Mouse (Mus musculus): ENCODE measurements around the gene Irf6. TPM values are rescaled to one million over a fixed set of nuclear protein-coding genes. Genes with fewer than 3 reads are reported as not detected.

Gene Irf6
- polyA plus RNA-seq, 1 experiment from 2014 or later = 3.0 TPM

DNA sequence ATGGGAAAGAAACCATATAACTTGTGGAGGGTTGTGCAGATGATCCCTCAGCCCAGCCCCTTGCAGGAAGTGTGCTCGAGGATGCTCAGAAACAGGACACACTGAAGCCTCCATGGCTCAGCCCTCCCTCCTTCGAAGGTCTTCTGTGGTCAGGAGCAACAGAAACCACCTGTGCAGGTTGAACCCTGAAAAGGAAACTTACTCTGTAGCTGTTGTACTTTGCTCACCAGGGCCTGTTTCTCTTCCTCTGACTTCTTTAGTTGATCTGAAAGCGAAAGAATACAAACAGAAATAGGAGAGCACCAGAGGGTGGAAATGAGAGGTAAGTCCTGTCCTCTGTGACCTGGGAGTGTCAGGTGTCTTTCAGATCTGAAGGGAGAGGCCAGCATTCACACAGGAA lies 28.2 kb downstream of the Irf6 start:
- Histone ChIP-seq H3K27ac (ENCODE audit: low read depth, low read length) (no peak overlapping the region), H3K4me3 (ENCODE audit: low read depth, low read length) (no peak overlapping the region)
- WGBS = 90% methylated on average over 3 of the region's 3 CpGs

DNA sequence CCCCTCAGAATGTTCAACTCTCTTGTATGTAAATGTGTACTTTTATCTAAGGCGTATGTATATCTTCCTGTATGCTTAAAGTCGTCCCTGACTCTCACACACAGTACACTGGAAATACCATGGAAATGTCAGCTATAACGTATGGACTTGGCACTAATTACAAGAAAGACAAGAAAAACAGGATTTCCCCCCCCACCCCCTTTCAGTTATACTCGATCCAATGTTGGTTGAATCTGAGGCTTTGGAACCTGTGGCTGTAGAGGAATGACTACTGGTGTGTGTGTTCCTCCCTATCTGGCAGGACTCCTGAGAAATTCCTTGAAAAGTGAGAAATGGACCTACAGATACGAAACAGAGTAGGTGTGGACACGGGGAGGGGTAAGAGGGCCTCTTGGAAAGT lies 35.3 kb downstream of the Irf6 start:
- Histone ChIP-seq H3K4me2 (ENCODE audit: low read depth, low read length, severe bottlenecking) (no peak overlapping the region), H3K4me1 (replicated peaks; ENCODE audit: control insufficient read depth, insufficient read depth, low read length) (peaks cover 5% of the 10 kb centered on the region; the same call in 1 of the 2 replicates), H3K4me3 (ENCODE audit: low read depth, low read length) (no peak overlapping the region), H3K9ac (ENCODE audit: low read length) (no peak overlapping the region), H3K36me3 (ENCODE audit: control insufficient read depth, insufficient read depth, low read length) (no peaks in the 10 kb centered on the region), H3K27ac (ENCODE audit: low read depth, low read length) (no peak overlapping the region), H3K27me3 (ENCODE audit: control insufficient read depth, insufficient read depth, low read length) (no peaks in the 10 kb centered on the region), H3K9me3 (ENCODE audit: control insufficient read depth, low read length) (no peaks in the 10 kb centered on the region)
- ATAC-seq (replicated peaks; ENCODE audit: low FRiP score) (no peak), DNase-seq (ENCODE audit: low spot score) (no peak)
- 91% methylated on average over 6 of the region's 6 CpGs for WGBS

More for the DNA sequence above, 28.2 kb downstream of the Irf6 start:
- H3K4me1 ChIP-seq (replicated peaks; ENCODE audit: control insufficient read depth, insufficient read depth, low read length) = no peaks in the 10 kb centered on the region
- DNase-seq (ENCODE audit: low spot score) = no peak
- no peaks in the 10 kb centered on the region for H3K36me3 ChIP-seq (ENCODE audit: control insufficient read depth, insufficient read depth, low read length)
- H3K9ac ChIP-seq (ENCODE audit: low read length) = no peak overlapping the region
- ATAC-seq (replicated peaks; ENCODE audit: low FRiP score) = no peak
- no peaks in the 10 kb centered on the region for H3K9me3 ChIP-seq (ENCODE audit: control insufficient read depth, low read length)
- H3K4me2 ChIP-seq (ENCODE audit: low read depth, low read length, severe bottlenecking) = no peak overlapping the region
- no peaks in the 10 kb centered on the region for H3K27me3 ChIP-seq (ENCODE audit: control insufficient read depth, insufficient read depth, low read length)

- Histone ChIP-seq H3K4me3 (ENCODE audit: low read depth, low read length) (no peak overlapping the region), H3K4me2 (ENCODE audit: low read depth, low read length, severe bottlenecking) (no peak overlapping the region), H3K27me3 (ENCODE audit: control insufficient read depth, insufficient read depth, low read length) (no peaks in the 10 kb centered on the region), H3K27ac (ENCODE audit: low read depth, low read length) (no peak overlapping the region), H3K36me3 (ENCODE audit: control insufficient read depth, insufficient read depth, low read length) (no peaks in the 10 kb centered on the region), H3K9me3 (ENCODE audit: control insufficient read depth, low read length) (no peaks in the 10 kb centered on the region), H3K4me1 (replicated peaks; ENCODE audit: control insufficient read depth, insufficient read depth, low read length) (peaks cover 5% of the 10 kb centered on the region; the same call in 1 of the 2 replicates), H3K9ac (ENCODE audit: low read length) (no peak overlapping the region)
- ATAC-seq (replicated peaks; ENCODE audit: low FRiP score) (peak; percentile 88), DNase-seq (ENCODE audit: low spot score) (peak; percentile 60)
- WGBS = 33% methylated on average over 9 of the region's 9 CpGs
Observed at GRCm38 (mm10) chr1:193189151-193189621, 36.3 kb downstream of the Irf6 start.

DNA sequence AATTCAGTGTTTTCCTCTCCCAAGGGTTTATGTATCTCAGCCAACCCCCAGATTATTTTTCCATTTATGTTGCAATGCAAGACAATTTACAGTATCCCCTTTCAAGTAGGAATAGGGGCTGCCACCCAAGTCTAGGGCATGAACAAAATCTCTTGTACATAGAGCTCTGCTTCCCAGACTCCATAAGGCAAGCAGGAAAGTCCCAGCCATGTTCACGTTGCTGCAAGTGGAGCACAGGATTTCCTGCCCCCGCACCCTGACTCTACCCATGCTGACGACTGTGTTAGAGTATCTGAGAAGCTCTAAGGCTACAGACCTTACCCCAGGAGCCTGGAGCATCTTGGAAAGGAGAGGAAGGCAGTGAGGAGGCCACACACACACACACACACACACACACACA lies 36.9 kb downstream of the Irf6 start:
- H3K4me1 ChIP-seq (replicated peaks; ENCODE audit: control insufficient read depth, insufficient read depth, low read length) = peaks cover 5% of the 10 kb centered on the region; the same call in 1 of the 2 replicates
- no peak overlapping the region for H3K4me2 ChIP-seq (ENCODE audit: low read depth, low read length, severe bottlenecking)
- H3K9ac ChIP-seq (ENCODE audit: low read length) = no peak overlapping the region
- ATAC-seq (replicated peaks; ENCODE audit: low FRiP score) = no peak
- H3K4me3 ChIP-seq (ENCODE audit: low read depth, low read length) = no peak overlapping the region
- WGBS = 68% methylated on average over 3 of the region's 3 CpGs
- H3K27me3 ChIP-seq (ENCODE audit: control insufficient read depth, insufficient read depth, low read length) = no peaks in the 10 kb centered on the region
- H3K27ac ChIP-seq (ENCODE audit: low read depth, low read length) = no peak overlapping the region
- no peak for DNase-seq (ENCODE audit: low spot score)
- H3K9me3 ChIP-seq (ENCODE audit: control insufficient read depth, low read length) = no peaks in the 10 kb centered on the region
- H3K36me3 ChIP-seq (ENCODE audit: control insufficient read depth, insufficient read depth, low read length) = no peaks in the 10 kb centered on the region

GRCm38 (mm10) chr1:193191675-193192283 lies 38.9 kb downstream of the Irf6 start:
- Histone ChIP-seq H3K4me1 (replicated peaks; ENCODE audit: control insufficient read depth, insufficient read depth, low read length) (peaks cover 5% of the 10 kb centered on the region; the same call in 1 of the 2 replicates), H3K36me3 (ENCODE audit: control insufficient read depth, insufficient read depth, low read length) (no peaks in the 10 kb centered on the region), H3K4me2 (ENCODE audit: low read depth, low read length, severe bottlenecking) (no peak overlapping the region), H3K9me3 (ENCODE audit: control insufficient read depth, low read length) (no peaks in the 10 kb centered on the region), H3K27ac (ENCODE audit: low read depth, low read length) (no peak overlapping the region), H3K4me3 (ENCODE audit: low read depth, low read length) (no peak overlapping the region), H3K9ac (ENCODE audit: low read length) (no peak overlapping the region), H3K27me3 (ENCODE audit: control insufficient read depth, insufficient read depth, low read length) (no peaks in the 10 kb centered on the region)
- WGBS = 87% methylated on average over 7 of the region's 7 CpGs
- DNase-seq (ENCODE audit: low spot score) (no peak), ATAC-seq (replicated peaks; ENCODE audit: low FRiP score) (no peak)

DNA sequence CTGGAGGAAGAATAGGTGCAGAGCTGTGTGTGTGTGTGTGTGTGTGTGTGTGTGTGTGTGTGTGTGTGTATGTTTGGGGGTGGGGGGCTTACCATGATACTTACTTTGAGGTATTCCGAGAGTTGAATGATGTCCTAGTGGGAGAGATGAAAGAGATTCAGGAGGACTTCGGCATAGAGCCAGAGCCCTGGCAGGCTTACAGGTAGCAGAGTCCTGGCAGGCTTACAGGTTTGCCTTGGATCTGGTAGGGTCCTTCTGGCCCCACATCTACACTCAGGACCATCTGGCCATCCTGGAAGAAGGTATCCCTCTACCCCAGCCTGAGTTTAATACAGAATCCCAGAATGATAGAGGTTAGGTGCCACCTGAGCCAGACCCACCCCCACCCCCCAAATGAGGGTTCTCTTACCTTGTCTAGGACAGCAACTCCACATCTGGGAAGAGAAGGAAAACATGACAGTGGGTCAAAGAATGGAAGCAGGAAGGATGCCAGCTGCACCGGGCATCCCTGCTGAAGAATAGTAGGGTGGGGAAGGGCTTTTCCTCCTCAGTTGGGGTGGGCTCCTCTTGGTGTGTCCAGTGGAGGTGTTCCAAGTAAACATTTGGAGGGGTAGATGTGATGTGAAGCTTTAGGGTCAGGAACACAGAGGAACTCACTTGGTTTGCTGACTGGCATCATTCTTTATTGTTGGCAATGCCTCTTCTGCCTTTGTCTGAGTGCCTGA lies 41.7 kb downstream of the Irf6 start:
- Histone ChIP-seq H3K4me3 (ENCODE audit: low read depth, low read length) (no peak overlapping the region), H3K36me3 (ENCODE audit: control insufficient read depth, insufficient read depth, low read length) (no peaks in the 10 kb centered on the region), H3K4me1 (replicated peaks; ENCODE audit: control insufficient read depth, insufficient read depth, low read length) (peaks cover under 1% of the 10 kb centered on the region; the same call in 1 of the 2 replicates), H3K9ac (ENCODE audit: low read length) (no peak overlapping the region), H3K9me3 (ENCODE audit: control insufficient read depth, low read length) (no peaks in the 10 kb centered on the region), H3K27ac (ENCODE audit: low read depth, low read length) (no peak overlapping the region), H3K27me3 (ENCODE audit: control insufficient read depth, insufficient read depth, low read length) (no peaks in the 10 kb centered on the region), H3K4me2 (ENCODE audit: low read depth, low read length, severe bottlenecking) (no peak overlapping the region)
- DNase-seq (ENCODE audit: low spot score) (no peak), ATAC-seq (replicated peaks; ENCODE audit: low FRiP score) (no peak)
- 88% methylated on average over 3 of the region's 3 CpGs for WGBS

DNA sequence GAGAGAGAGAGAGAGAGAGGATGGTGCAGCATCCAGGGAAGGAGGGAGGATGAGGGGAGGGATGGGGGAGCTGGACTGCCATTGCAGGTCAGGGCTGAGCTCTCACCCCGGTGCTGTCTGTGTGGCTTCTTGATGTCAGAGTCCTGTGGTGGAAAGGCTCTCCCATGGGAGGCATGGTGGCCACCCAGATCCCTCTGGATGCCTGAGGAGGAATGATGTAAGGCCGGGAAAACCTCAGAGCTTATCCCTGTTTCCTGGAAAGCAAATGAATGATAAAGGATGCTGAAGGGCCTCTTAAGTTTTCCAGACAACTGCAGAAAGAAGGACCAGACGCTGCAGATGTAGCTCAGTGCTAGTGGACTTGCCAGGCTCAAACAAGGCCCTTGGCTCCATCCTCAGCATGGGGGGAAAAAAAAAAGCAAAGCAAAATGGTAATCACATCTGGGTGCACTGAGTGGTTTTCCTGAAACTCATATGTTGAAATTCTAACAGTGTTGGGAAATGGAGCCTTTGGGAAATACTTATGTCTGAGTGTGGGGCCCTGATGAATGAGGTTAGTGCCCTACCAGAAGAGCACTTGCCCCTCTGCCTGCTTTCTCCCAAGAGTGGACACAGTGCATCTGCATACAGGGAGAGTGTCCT lies 42.4 kb downstream of the Irf6 start:
- Histone ChIP-seq H3K4me2 (ENCODE audit: low read depth, low read length, severe bottlenecking) (no peak overlapping the region), H3K27ac (ENCODE audit: low read depth, low read length) (no peak overlapping the region), H3K36me3 (ENCODE audit: control insufficient read depth, insufficient read depth, low read length) (no peaks in the 10 kb centered on the region), H3K4me1 (replicated peaks; ENCODE audit: control insufficient read depth, insufficient read depth, low read length) (no peaks in the 10 kb centered on the region), H3K4me3 (ENCODE audit: low read depth, low read length) (no peak overlapping the region), H3K9ac (ENCODE audit: low read length) (no peak overlapping the region), H3K9me3 (ENCODE audit: control insufficient read depth, low read length) (no peaks in the 10 kb centered on the region), H3K27me3 (ENCODE audit: control insufficient read depth, insufficient read depth, low read length) (no peaks in the 10 kb centered on the region)
- no peak for ATAC-seq (replicated peaks; ENCODE audit: low FRiP score)
- 59% methylated on average over 3 of the region's 3 CpGs for WGBS
- no peak for DNase-seq (ENCODE audit: low spot score)

DNA sequence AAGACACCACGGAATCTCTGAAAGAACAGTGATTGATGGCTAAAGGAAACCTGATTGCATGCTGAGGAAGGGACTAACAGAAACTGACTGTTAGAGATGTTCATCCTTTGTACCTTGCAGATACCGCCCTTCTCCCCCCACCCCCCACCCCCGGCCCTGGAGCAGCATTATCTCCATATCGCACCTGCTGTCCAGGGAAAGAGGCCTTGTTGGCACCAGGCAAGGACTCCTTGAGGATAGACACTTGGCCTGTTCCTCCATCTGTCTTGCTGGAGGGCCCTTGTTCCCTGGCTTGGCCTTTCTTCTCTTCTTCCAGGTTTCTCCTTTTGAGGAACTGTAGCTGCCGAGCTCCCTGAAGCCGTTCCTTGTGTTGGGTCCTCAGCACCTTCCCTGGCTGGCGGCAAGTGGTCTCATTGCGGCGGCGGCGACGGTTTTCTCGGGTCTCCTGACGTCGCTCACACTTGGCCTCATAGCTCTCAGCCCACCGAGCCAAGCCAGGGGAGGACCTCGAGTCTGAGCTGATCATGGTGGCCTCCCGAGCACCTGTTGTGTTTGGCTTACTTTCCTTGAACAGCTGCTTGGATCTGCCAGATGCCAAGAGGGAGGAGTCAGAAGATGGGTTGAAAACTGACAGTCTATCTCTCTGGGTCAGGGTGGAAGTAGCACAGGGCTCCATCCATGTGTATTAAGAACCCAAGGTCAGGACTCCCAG lies 44.7 kb downstream of the Irf6 start:
- WGBS = 91% methylated on average over 18 of the region's 18 CpGs
- H3K4me3 ChIP-seq (ENCODE audit: low read depth, low read length) = no peak overlapping the region
- no peaks in the 10 kb centered on the region for H3K9me3 ChIP-seq (ENCODE audit: control insufficient read depth, low read length)
- no peaks in the 10 kb centered on the region for H3K36me3 ChIP-seq (ENCODE audit: control insufficient read depth, insufficient read depth, low read length)
- H3K4me1 ChIP-seq (replicated peaks; ENCODE audit: control insufficient read depth, insufficient read depth, low read length) = no peaks in the 10 kb centered on the region
- DNase-seq (ENCODE audit: low spot score) (no peak), ATAC-seq (replicated peaks; ENCODE audit: low FRiP score) (no peak)
- no peaks in the 10 kb centered on the region for H3K27me3 ChIP-seq (ENCODE audit: control insufficient read depth, insufficient read depth, low read length)
- no peak overlapping the region for H3K9ac ChIP-seq (ENCODE audit: low read length)
- H3K27ac ChIP-seq (ENCODE audit: low read depth, low read length) = no peak overlapping the region
- no peak overlapping the region for H3K4me2 ChIP-seq (ENCODE audit: low read depth, low read length, severe bottlenecking)

All from forebrain, embryonic 11.5 days (tissue).